Mouse (Mus musculus) forebrain, postnatal 0 days (tissue): ENCODE results near the gene Phgr1. TPM values are rescaled to one million over a fixed set of nuclear protein-coding genes. Genes with fewer than 3 reads are reported as not detected.

Experiments used
- ATAC-seq: fragments of 200-750 bp; cut with Nextera tagmentation; 2 replicates; pipeline ENCODE4 v1.8.0; 2017; ENCODE audit warnings: mild to moderate bottlenecking, moderate library complexity
- DNase-seq: peaks from one replicate; pipeline ENCODE4 v3.0.0-alpha.2; 2015
- H3K27ac ChIP-seq: fragments of 300-500 bp; sonication (generic); 2 replicates; pipeline ENCODE4 v1.5.1; 2014; ENCODE audit warnings: low read depth, mild to moderate bottlenecking, antibody characterized with exemption, low read length, moderate library complexity, mixed read lengths
- H3K27me3 ChIP-seq: fragments of 300-500 bp; sonication (generic); 2 replicates; pipeline ENCODE4 v1.6.1; 2014; ENCODE audit warnings: mild to moderate bottlenecking, low read length, mixed read lengths; ENCODE audit not compliant: insufficient read depth
- H3K36me3 ChIP-seq: fragments of 300-500 bp; sonication (generic); 2 replicates; pipeline ENCODE4 v1.6.1; 2014; ENCODE audit warnings: mild to moderate bottlenecking, moderate library complexity; ENCODE audit not compliant: insufficient read depth
- H3K4me1 ChIP-seq: fragments of 300-500 bp; sonication (generic); 2 replicates; pipeline ENCODE4 v1.6.1; 2014; ENCODE audit warnings: antibody characterized with exemption; ENCODE audit not compliant: insufficient read depth
- H3K4me2 ChIP-seq: fragments of 300-500 bp; sonication (generic); 2 replicates; pipeline ENCODE4 v1.6.1; 2014; ENCODE audit warnings: low read depth, mild to moderate bottlenecking, moderate library complexity
- H3K4me3 ChIP-seq: fragments of 300-500 bp; sonication (generic); 2 replicates; pipeline ENCODE4 v1.5.1; 2014; ENCODE audit warnings: low read depth, low read length, mixed read lengths
- H3K9ac ChIP-seq: fragments of 300-500 bp; sonication (generic); 2 replicates; pipeline ENCODE4 v1.6.1; 2014; ENCODE audit warnings: mild to moderate bottlenecking
- H3K9me3 ChIP-seq: fragments of 300-500 bp; sonication (generic); 2 replicates; pipeline ENCODE4 v1.6.1; 2016; ENCODE audit warnings: low read length
- CTCF ChIP-seq: sonication (generic); IDR thresholded peaks from 2 replicates; pipeline ENCODE4 v1.5.1; 2016; ENCODE audit warnings: antibody characterized with exemption, control low read depth, low read depth
- WGBS: fragments of 180-500 bp; shearing (Covaris S2); extraction: QIAGEN DNeasy Blood & Tissue Kit; methylation state at CpG from one replicate; pipeline ENCODE4 v1.1.7; 2014; 5-methylcytosine and 5-hydroxymethylcytosine counted together
- polyA plus RNA-seq: library from polyadenylated mRNA; unstranded; fragments of >200 nt; fragmentation: Nextera tagmentation; extraction: Ambion mirVana; gene quantifications from 2 replicates; pipeline ENCODE4 v1.2.1, GENCODE M21; 2015
- total RNA-seq: library from RNA; depleted of rRNA; stranded (reverse); fragments of >200 nt; gene quantifications from 2 replicates; pipeline ENCODE4 v1.2.3, GENCODE M21; 2014

Phgr1 gene
- total and polyA plus RNA-seq, 2 experiments from 2014 or later = not detected

GRCm38 (mm10) chr2:118751896-118752791 lies 20.4 kb upstream of the Phgr1 start:
- DNase-seq = no peak
- H3K36me3 ChIP-seq = no peaks in the 10 kb centered on the region
- no peaks in the 10 kb centered on the region for H3K27me3 ChIP-seq
- H3K9ac ChIP-seq = no peak overlapping the region
- H3K4me2 ChIP-seq = no peak overlapping the region
- H3K4me1 ChIP-seq = peaks cover 13% of the 10 kb centered on the region; the same call in 1 of the 2 replicates
- no peak for TF ChIP-seq CTCF
- 63% methylated on average over 16 of the region's 16 CpGs for WGBS
- H3K9me3 ChIP-seq = no peaks in the 10 kb centered on the region
- no peak overlapping the region for H3K4me3 ChIP-seq
- H3K27ac ChIP-seq = no peak overlapping the region
- no peak for ATAC-seq

GRCm38 (mm10) chr2:118752792-118753108 lies 19.8 kb upstream of the Phgr1 start:
- H3K36me3 ChIP-seq = no peaks in the 10 kb centered on the region
- no peak overlapping the region for H3K4me3 ChIP-seq
- no peak for TF ChIP-seq CTCF
- no peak for DNase-seq
- no peaks in the 10 kb centered on the region for H3K9me3 ChIP-seq
- WGBS = 79% methylated on average over 4 of the region's 4 CpGs
- H3K4me2 ChIP-seq = no peak overlapping the region
- H3K9ac ChIP-seq = no peak overlapping the region
- H3K27ac ChIP-seq = no peak overlapping the region
- no peaks in the 10 kb centered on the region for H3K27me3 ChIP-seq
- H3K4me1 ChIP-seq = peaks cover 8% of the 10 kb centered on the region; the same call in 1 of the 2 replicates
- no peak for ATAC-seq

GRCm38 (mm10) chr2:118754143-118754542 lies 18.4 kb upstream of the Phgr1 start:
- Histone ChIP-seq H3K36me3 (no peaks in the 10 kb centered on the region), H3K9ac (no peak overlapping the region), H3K27me3 (no peaks in the 10 kb centered on the region), H3K27ac (no peak overlapping the region), H3K4me3 (no peak overlapping the region), H3K4me2 (no peak overlapping the region), H3K9me3 (no peaks in the 10 kb centered on the region), H3K4me1 (peaks cover 3% of the 10 kb centered on the region; the same call in 1 of the 2 replicates)
- no peak for DNase-seq
- ATAC-seq = no peak
- TF ChIP-seq CTCF = no peak
- WGBS = 93% methylated on average over 5 of the region's 5 CpGs

- no peak overlapping the region for H3K27ac ChIP-seq
- no peak overlapping the region for H3K9ac ChIP-seq
- TF ChIP-seq CTCF = no peak
- H3K4me1 ChIP-seq = no peaks in the 10 kb centered on the region
- DNase-seq = no peak
- H3K36me3 ChIP-seq = no peaks in the 10 kb centered on the region
- WGBS = 88% methylated on average over 6 of the region's 6 CpGs
- H3K9me3 ChIP-seq = no peaks in the 10 kb centered on the region
- H3K4me2 ChIP-seq = no peak overlapping the region
- ATAC-seq = no peak
- H3K4me3 ChIP-seq = no peak overlapping the region
- H3K27me3 ChIP-seq = no peaks in the 10 kb centered on the region
Observed at GRCm38 (mm10) chr2:118755407-118755806, 17.2 kb upstream of the Phgr1 start.

- Histone ChIP-seq H3K9ac (no peak overlapping the region), H3K4me3 (no peak overlapping the region), H3K27ac (no peak overlapping the region), H3K36me3 (no peaks in the 10 kb centered on the region), H3K27me3 (no peaks in the 10 kb centered on the region), H3K4me1 (peaks cover 3% of the 10 kb centered on the region; the same call in 1 of the 2 replicates), H3K4me2 (no peak overlapping the region), H3K9me3 (no peaks in the 10 kb centered on the region)
- WGBS = 84% methylated on average over 4 of the region's 4 CpGs
- TF ChIP-seq CTCF = no peak
- no peak for ATAC-seq
- DNase-seq = no peak
Observed at GRCm38 (mm10) chr2:118756103-118756502, 16.5 kb upstream of the Phgr1 start.

- peak; percentile 38; the same call in 1 of the 2 replicates for ATAC-seq
- Histone ChIP-seq H3K9ac (no peak overlapping the region), H3K9me3 (no peaks in the 10 kb centered on the region), H3K4me3 (no peak overlapping the region), H3K4me1 (peaks cover 22% of the 10 kb centered on the region), H3K4me2 (no peak overlapping the region), H3K27me3 (no peaks in the 10 kb centered on the region), H3K27ac (no peak overlapping the region), H3K36me3 (no peaks in the 10 kb centered on the region)
- TF ChIP-seq CTCF = peak; percentile 74
- 16% methylated on average over 8 of the region's 8 CpGs for WGBS
- DNase-seq = peak; percentile 81
Observed at GRCm38 (mm10) chr2:118759828-118760227, 12.7 kb upstream of the Phgr1 start.

GRCm38 (mm10) chr2:118760311-118761025 lies 12.1 kb upstream of the Phgr1 start:
- ATAC-seq = no peak
- no peaks in the 10 kb centered on the region for H3K36me3 ChIP-seq
- TF ChIP-seq CTCF = no peak
- H3K4me2 ChIP-seq = no peak overlapping the region
- no peak overlapping the region for H3K4me3 ChIP-seq
- no peaks in the 10 kb centered on the region for H3K9me3 ChIP-seq
- WGBS = 85% methylated on average over 11 of the region's 11 CpGs
- H3K27ac ChIP-seq = 0 out of 2 replicates have a peak overlapping the region, but pooled peaks have one; percentile 83
- no peaks in the 10 kb centered on the region for H3K27me3 ChIP-seq
- no peak overlapping the region for H3K9ac ChIP-seq
- H3K4me1 ChIP-seq = peaks cover 22% of the 10 kb centered on the region
- no peak for DNase-seq
